29 mouse cellular contexts compared by ENCODE assay signal in the genomic region with DNA sequence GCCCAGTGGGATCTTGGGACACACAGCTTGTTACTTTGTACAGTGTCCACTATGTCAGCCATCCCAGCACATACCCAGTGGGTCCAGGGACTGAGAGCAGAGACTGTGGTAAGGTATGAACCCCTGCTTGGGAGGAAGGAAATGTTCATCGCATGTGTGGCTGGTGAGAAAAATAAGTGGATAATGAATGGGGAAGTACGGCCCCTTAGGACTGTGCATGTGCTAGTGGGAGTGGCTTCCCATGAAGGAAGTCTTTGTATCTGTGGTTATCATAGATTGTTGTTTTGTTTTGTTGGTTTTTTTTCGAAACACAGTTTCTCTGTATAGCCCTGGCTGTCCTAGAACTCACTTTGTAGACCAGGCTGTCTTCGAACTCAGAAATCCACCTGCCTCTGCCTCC. TPM values are rescaled to one million over a fixed set of nuclear protein-coding genes. Genes with fewer than 3 reads are reported as not detected.
DNase-seq lines count a peak whose midpoint lies in the region; ATAC-seq lines count a peak whose summit lies in the region.
"Had no signal": no experiment of that assay in that cellular context is flagged by ENCODE, and none has a peak within 500 bp of the region (broad histone marks: within the 10 kb centered on the region; RNA-seq: fewer than 3 reads in every experiment).

No protein-coding gene starts in this region.

- no peaks in the 10 kb centered on the region for H3K27me3 ChIP-seq in hindbrain, embryonic 12.5 days
- H3K27me3 ChIP-seq in midbrain, embryonic 13.5 days = no peaks in the 10 kb centered on the region
- H3K27me3 ChIP-seq: embryonic facial prominence, embryonic 12.5 days; limb, embryonic 13.5 days; liver, embryonic 13.5 days; midbrain, embryonic 15.5 days had no signal

- H3K9me3 ChIP-seq in hindbrain, embryonic 12.5 days (replicated peaks) = no peaks in the 10 kb centered on the region
- no peaks in the 10 kb centered on the region for H3K9me3 ChIP-seq in midbrain, embryonic 13.5 days
- H3K9me3 ChIP-seq: embryonic facial prominence, embryonic 12.5 days; heart, embryonic 10.5 days; limb, embryonic 13.5 days; liver, embryonic 13.5 days; midbrain, embryonic 15.5 days had no signal

- peak; percentile 15 to 22 for DNase-seq in spleen, postnatal 36 days (ENCODE audit: low spot score in 2 of 2)
- no peak for DNase-seq in spleen, postnatal 10 days (ENCODE audit: low spot score in 2 of 2)
- DNase-seq in left cerebral cortex, adult 9 months (ENCODE audit: low spot score in 2 of 2) = no peak
- DNase-seq: adrenal gland, adult 8-10 months; cerebellum, adult 8-10 months; cerebellum, postnatal 36 days; embryo, embryonic 11 days; gastrocnemius, adult 2 months; heart, postnatal 36 days; kidney, adult 11 months; kidney, postnatal 14 days; liver, embryonic 13.5 days; lung, adult 18-20 months; lung, postnatal 4 days; right cerebral cortex, adult 18-20 months; spleen, adult 18-20 months had no signal

- ATAC-seq in granulocyte monocyte progenitor cell, adult 5-6 weeks (replicated peaks; ENCODE audit: poor library complexity, severe bottlenecking) = peak; percentile 89
- peak; percentile 77 for ATAC-seq in monocyte, adult 5-6 weeks (replicated peaks; ENCODE audit: insufficient number of reproducible peaks, low FRiP score, low TSS enrichment, poor library complexity, severe bottlenecking)
- no peak for ATAC-seq in hindbrain, embryonic 12.5 days (ENCODE audit: low FRiP score)
- ATAC-seq in midbrain, embryonic 13.5 days = no peak
- ATAC-seq: forebrain, embryonic 14.5 days; inflammation-experienced regulatory T-cells, adult 6 months; lung, postnatal 0 days; midbrain, embryonic 15.5 days had no signal

- H3K4me1 ChIP-seq in hindbrain, embryonic 12.5 days = peaks cover 3% of the 10 kb centered on the region
- no peaks in the 10 kb centered on the region for H3K4me1 ChIP-seq in midbrain, embryonic 13.5 days (replicated peaks)
- H3K4me1 ChIP-seq: midbrain, embryonic 15.5 days had no signal

- no peak overlapping the region for H3K4me3 ChIP-seq in hindbrain, embryonic 12.5 days
- H3K4me3 ChIP-seq in midbrain, embryonic 13.5 days (replicated peaks) = no peak overlapping the region
- H3K4me3 ChIP-seq: embryonic facial prominence, embryonic 12.5 days; gastrocnemius, adult 2 months; heart, embryonic 10.5 days; limb, embryonic 13.5 days; liver, embryonic 13.5 days; midbrain, embryonic 15.5 days had no signal

- no peak overlapping the region for H3K27ac ChIP-seq in hindbrain, embryonic 12.5 days
- H3K27ac ChIP-seq in midbrain, embryonic 13.5 days = no peak overlapping the region
- H3K27ac ChIP-seq: embryonic facial prominence, embryonic 12.5 days; gastrocnemius, adult 2 months; heart, embryonic 10.5 days; hindbrain, embryonic 14.5 days; limb, embryonic 13.5 days; liver, embryonic 13.5 days; midbrain, embryonic 15.5 days had no signal

- no peaks in the 10 kb centered on the region for H3K36me3 ChIP-seq in hindbrain, embryonic 12.5 days
- no peaks in the 10 kb centered on the region for H3K36me3 ChIP-seq in midbrain, embryonic 13.5 days
- H3K36me3 ChIP-seq: embryonic facial prominence, embryonic 12.5 days; heart, embryonic 10.5 days; limb, embryonic 13.5 days; liver, embryonic 13.5 days; midbrain, embryonic 15.5 days had no signal

- no peak overlapping the region for H3K9ac ChIP-seq in hindbrain, embryonic 12.5 days
- no peak overlapping the region for H3K9ac ChIP-seq in midbrain, embryonic 13.5 days (replicated peaks)
- H3K9ac ChIP-seq: embryonic facial prominence, embryonic 12.5 days; hindbrain, embryonic 14.5 days; limb, embryonic 13.5 days; liver, embryonic 13.5 days; midbrain, embryonic 15.5 days had no signal

- WGBS in hindbrain, embryonic 12.5 days = 86% methylated on average over 4 of the region's 4 CpGs
- WGBS in midbrain, embryonic 13.5 days = 92% methylated on average over 4 of the region's 4 CpGs

- H3K4me2 ChIP-seq in hindbrain, embryonic 12.5 days (replicated peaks) = no peak overlapping the region
- no peak overlapping the region for H3K4me2 ChIP-seq in midbrain, embryonic 13.5 days (replicated peaks)
- H3K4me2 ChIP-seq: embryonic facial prominence, embryonic 12.5 days; hindbrain, embryonic 14.5 days; limb, embryonic 13.5 days; liver, embryonic 13.5 days; midbrain, embryonic 15.5 days had no signal

RNA-seq across cellular contexts. Expression of a gene that starts 10.2 kb away (rescaled TPM):
- total RNA-seq in granulocyte monocyte progenitor cell, adult 5-6 weeks (2014; fragmentation: Nextera tagmentation) = 28.1 and 50.8 TPM in 2 replicates
- 6.9 and 19.7 TPM in 2 replicates for total RNA-seq in granulocyte monocyte progenitor cell, adult 5-6 weeks (2017)
- 5.9 to 15.2 TPM (median 8.8 TPM) in 3 replicates for total RNA-seq in monocyte, adult 5-6 weeks (2017)
- polyA plus RNA-seq in hindbrain, embryonic 12.5 days (2016; fragmentation: Nextera tagmentation; extraction: Ambion mirVana) = 64.6 and 68.9 TPM in 2 replicates
- 66.9 and 72.9 TPM in 2 replicates for polyA plus RNA-seq in midbrain, embryonic 13.5 days (2015; fragmentation: Nextera tagmentation; extraction: Ambion mirVana)

RNA-seq across cellular contexts. Expression of a gene that starts 10.6 kb away (rescaled TPM):
- 357 and 416 TPM in 2 replicates for total RNA-seq in granulocyte monocyte progenitor cell, adult 5-6 weeks (2014; fragmentation: Nextera tagmentation)
- 189 and 204 TPM in 2 replicates for total RNA-seq in granulocyte monocyte progenitor cell, adult 5-6 weeks (2017)
- 46.1 to 75.5 TPM (median 70.1 TPM) in 3 replicates for total RNA-seq in monocyte, adult 5-6 weeks (2017)
- 444 and 517 TPM in 2 replicates for polyA plus RNA-seq in hindbrain, embryonic 12.5 days (2016; fragmentation: Nextera tagmentation; extraction: Ambion mirVana)
- polyA plus RNA-seq in midbrain, embryonic 13.5 days (2015; fragmentation: Nextera tagmentation; extraction: Ambion mirVana) = 524 and 547 TPM in 2 replicates

RNA-seq across cellular contexts. Expression of a gene that starts 31.9 kb away (rescaled TPM):
- total RNA-seq in granulocyte monocyte progenitor cell, adult 5-6 weeks (2014; fragmentation: Nextera tagmentation) = not detected in 2 replicates
- not detected in 2 replicates for total RNA-seq in granulocyte monocyte progenitor cell, adult 5-6 weeks (2017)
- 0.85 TPM in 1 of 3 replicates, not detected in the others for total RNA-seq in monocyte, adult 5-6 weeks (2017)
- polyA plus RNA-seq in hindbrain, embryonic 12.5 days (2016; fragmentation: Nextera tagmentation; extraction: Ambion mirVana) = 1.7 and 2.1 TPM in 2 replicates
- 0.69 and 1.0 TPM in 2 replicates for polyA plus RNA-seq in midbrain, embryonic 13.5 days (2015; fragmentation: Nextera tagmentation; extraction: Ambion mirVana)
- total RNA-seq: heart, postnatal 36 days had no signal
- polyA plus RNA-seq: kidney, embryonic 14.5 days; liver, embryonic 13.5 days had no signal

Comparison
In these comparisons a context has a peak if more than half of its experiments do, and no peak if none do; other contexts are left out.
1. DNase-seq: peak in spleen, postnatal 36 days (2 of 2); none in spleen, postnatal 10 days (0 of 2) and left cerebral cortex, adult 9 months (0 of 2).
2. ATAC-seq: peak in granulocyte monocyte progenitor cell, adult 5-6 weeks (single experiment) and monocyte, adult 5-6 weeks (single experiment); none in hindbrain, embryonic 12.5 days (single experiment) and midbrain, embryonic 13.5 days (single experiment).